Mouse (Mus musculus) liver, adult 2 months (tissue): ENCODE measurements around the gene Patz1. TPM values are rescaled to one million over a fixed set of nuclear protein-coding genes. Genes with fewer than 3 reads are reported as not detected.

Source experiments
- DNase-seq: peaks from one replicate; pipeline ENCODE4 v3.0.0-alpha.2; 2011; ENCODE audit warnings: low read depth, low spot score; ENCODE audit errors: extremely low read depth
- H3K27ac ChIP-seq: fragments of 200-500 bp; replicated peaks from 2 replicates; pipeline ENCODE4 v1.5.1; 2012; ENCODE audit warnings: low read depth, mild to moderate bottlenecking, control low read depth, inconsistent platforms, low read length; ENCODE audit not compliant: insufficient read depth
- H3K27me3 ChIP-seq: fragments of 200-500 bp; 2 replicates; pipeline ENCODE4 v1.6.1; 2012; ENCODE audit warnings: mild to moderate bottlenecking, moderate library complexity, low read length, inconsistent platforms; ENCODE audit not compliant: control insufficient read depth, insufficient read depth
- H3K36me3 ChIP-seq: fragments of 200-500 bp; 2 replicates; pipeline ENCODE4 v1.6.1; 2012; ENCODE audit warnings: low read length, inconsistent platforms; ENCODE audit not compliant: control insufficient read depth, insufficient read depth
- H3K4me1 ChIP-seq: fragments of 200-500 bp; 2 replicates; pipeline ENCODE4 v1.6.1; 2011; ENCODE audit warnings: low read length; ENCODE audit not compliant: control insufficient read depth, insufficient read depth
- H3K4me3 ChIP-seq: fragments of 200-500 bp; 2 replicates; pipeline ENCODE4 v1.5.1; 2011; ENCODE audit warnings: low read depth, mild to moderate bottlenecking, control low read depth, low read length, moderate library complexity; ENCODE audit not compliant: insufficient read depth
- H3K79me2 ChIP-seq: fragments of 200-500 bp; 2 replicates; pipeline ENCODE4 v1.6.1; 2012; ENCODE audit warnings: inconsistent platforms, mild to moderate bottlenecking, low read length, moderate library complexity; ENCODE audit not compliant: control insufficient read depth, insufficient read depth
- H3K9ac ChIP-seq: fragments of 200-500 bp; 2 replicates; pipeline ENCODE4 v1.6.1; 2012; ENCODE audit warnings: low read depth, mild to moderate bottlenecking, control low read depth, inconsistent platforms, low read length
- CTCF ChIP-seq: fragments of 200-500 bp; IDR thresholded peaks from 2 replicates; pipeline ENCODE4 v1.5.1; 2011; ENCODE audit warnings: low read depth, low read length, control low read depth
- POLR2A ChIP-seq: fragments of 200-500 bp; IDR thresholded peaks from 2 replicates; pipeline ENCODE4 v1.6.1; 2011; ENCODE audit warnings: low read length, control low read depth; ENCODE audit not compliant: insufficient read depth; ENCODE audit errors: extremely low read depth
- WGBS: fragments of 180-500 bp; shearing (Covaris S2); methylation state at CpG from one replicate; pipeline ENCODE4 v1.1.7; 2018; 5-methylcytosine and 5-hydroxymethylcytosine counted together
- polyA plus RNA-seq: library from polyadenylated mRNA; depleted of rRNA; stranded (reverse); fragments of >200 nt; gene quantifications from 2 replicates; pipeline ENCODE4 v1.2.3, GENCODE M21; 2012
- total RNA-seq: library from RNA; depleted of rRNA; stranded (reverse); fragments of >200 nt; gene quantifications from 2 replicates; pipeline ENCODE4 v1.2.3, GENCODE M21; 2014

Patz1 gene
- total and polyA plus RNA-seq, 2 experiments: 4.2 to 6.0 TPM

GRCm38 (mm10) chr11:3293361-3293760, 4.7 kb downstream of the Patz1 start:
- DNase-seq: no peak
- 89% methylated on average over 4 of the region's 4 CpGs for WGBS
- no peak overlapping the region for H3K4me3 ChIP-seq
- H3K79me2 ChIP-seq: peaks cover 3% of the 10 kb centered on the region; the same call in 1 of the 2 replicates
- no peak overlapping the region for H3K27ac ChIP-seq
- H3K36me3 ChIP-seq: no peaks in the 10 kb centered on the region; the same call in 1 of the 2 replicates
- peaks cover 2% of the 10 kb centered on the region for H3K4me1 ChIP-seq
- no peak for TF ChIP-seq POLR2A
- no peak for TF ChIP-seq CTCF
- H3K27me3 ChIP-seq: no peaks in the 10 kb centered on the region
- H3K9ac ChIP-seq: no peak overlapping the region

DNA sequence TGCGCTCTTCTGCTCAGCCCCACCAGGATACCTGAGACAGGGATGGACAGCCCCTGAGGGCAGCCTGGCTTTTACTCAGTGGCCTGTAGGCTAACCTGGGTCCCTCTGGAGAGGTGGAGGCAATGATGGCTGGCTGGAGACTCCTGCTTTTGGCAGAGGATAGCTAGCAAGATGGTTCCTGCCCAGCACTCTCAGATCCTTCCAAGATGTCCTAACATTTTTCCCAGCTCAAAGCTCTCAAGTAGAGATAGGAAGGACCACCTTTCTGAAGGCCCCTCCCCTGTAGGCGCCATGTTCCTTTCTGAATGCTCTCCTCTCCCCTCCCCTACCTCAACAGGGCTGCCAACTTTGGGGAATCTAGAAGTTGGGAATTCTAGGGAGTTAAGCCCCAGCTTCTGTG, 6.0 kb downstream of the Patz1 start:
- WGBS: 96% methylated on average over 2 of the region's 2 CpGs
- no peak for DNase-seq
- peaks cover 3% of the 10 kb centered on the region; the same call in 1 of the 2 replicates for H3K79me2 ChIP-seq
- H3K9ac ChIP-seq: no peak overlapping the region
- TF ChIP-seq CTCF (no peak), POLR2A (no peak)
- H3K4me3 ChIP-seq: no peak overlapping the region
- H3K27me3 ChIP-seq: no peaks in the 10 kb centered on the region
- peaks cover 2% of the 10 kb centered on the region; the same call in 1 of the 2 replicates for H3K4me1 ChIP-seq
- H3K27ac ChIP-seq: no peak overlapping the region
- no peaks in the 10 kb centered on the region; the same call in 1 of the 2 replicates for H3K36me3 ChIP-seq

DNA sequence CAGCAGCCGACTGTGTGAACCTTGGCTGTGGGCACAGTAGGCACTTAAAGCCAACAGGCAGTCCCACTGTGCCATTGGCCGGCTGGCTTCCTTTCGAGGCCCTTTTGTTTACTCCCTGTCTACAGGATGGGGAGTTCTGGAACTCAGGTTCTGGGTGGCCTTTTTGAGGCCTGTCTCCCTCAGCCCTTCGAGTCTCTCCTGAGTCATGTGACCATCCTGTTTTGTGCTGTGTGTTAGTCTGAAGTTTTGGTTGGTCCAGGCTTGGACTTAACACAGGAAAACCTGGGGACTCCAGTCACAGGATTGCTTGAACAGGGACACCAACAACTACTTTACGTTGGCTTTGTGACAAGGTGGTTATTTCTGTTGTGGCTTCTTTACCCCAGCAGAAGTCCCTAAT, 7.4 kb downstream of the Patz1 start:
- H3K36me3 ChIP-seq: peaks cover 3% of the 10 kb centered on the region; the same call in 1 of the 2 replicates
- WGBS: 66% methylated on average over 5 of the region's 5 CpGs
- no peaks in the 10 kb centered on the region for H3K27me3 ChIP-seq
- no peak overlapping the region for H3K4me3 ChIP-seq
- H3K9ac ChIP-seq: no peak overlapping the region
- no peaks in the 10 kb centered on the region for H3K4me1 ChIP-seq
- no peak for TF ChIP-seq POLR2A
- no peak for TF ChIP-seq CTCF
- peaks cover 3% of the 10 kb centered on the region; the same call in 1 of the 2 replicates for H3K79me2 ChIP-seq
- DNase-seq: no peak
- no peak overlapping the region for H3K27ac ChIP-seq

DNA sequence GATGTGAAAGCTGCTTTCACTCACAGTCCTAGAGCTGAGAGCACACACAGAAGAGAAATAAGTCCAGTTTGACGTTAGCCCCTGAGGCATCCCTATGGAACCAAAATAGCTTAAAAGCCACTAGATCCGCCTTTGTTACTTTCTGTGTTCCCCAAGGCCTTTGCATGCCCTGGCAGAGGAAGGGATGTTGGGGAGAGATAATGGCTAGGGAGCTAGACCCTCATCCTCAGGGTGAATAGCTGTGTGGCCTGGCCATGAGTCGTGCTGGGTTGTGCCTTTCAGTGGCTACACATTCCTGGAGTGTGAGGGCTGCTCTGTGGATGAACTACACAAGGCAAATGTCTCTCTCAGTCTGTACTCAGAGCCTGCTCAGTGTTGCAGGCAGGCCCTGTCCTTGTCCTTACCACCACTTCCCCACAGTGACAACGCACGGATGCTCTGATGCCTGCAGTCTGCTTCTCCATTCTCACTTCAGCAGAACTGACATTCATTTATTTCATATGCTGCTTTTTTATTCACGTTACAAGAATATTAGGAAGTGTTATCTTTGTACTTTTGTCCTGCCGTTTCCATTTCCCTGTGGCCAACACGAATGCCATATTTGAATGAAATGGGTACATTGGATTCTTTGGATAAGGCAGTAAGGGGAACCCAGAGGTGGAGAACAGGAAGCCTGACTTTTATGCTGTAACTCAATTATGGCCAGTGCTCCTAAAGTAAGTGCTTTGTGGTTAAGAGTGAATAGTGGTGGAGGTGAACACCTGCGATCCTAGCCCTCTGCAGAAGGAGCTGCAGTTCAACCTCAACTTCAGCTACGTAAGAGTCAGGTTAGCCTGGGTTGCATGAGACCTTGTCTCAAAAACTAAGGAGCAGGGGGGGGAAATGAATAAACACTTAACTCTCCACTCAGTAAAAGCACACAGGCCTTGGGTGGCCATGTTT, 9.5 kb downstream of the Patz1 start:
- no peak for DNase-seq
- no peaks in the 10 kb centered on the region for H3K27me3 ChIP-seq
- H3K9ac ChIP-seq: no peak overlapping the region
- peaks cover 3% of the 10 kb centered on the region; the same call in 1 of the 2 replicates for H3K36me3 ChIP-seq
- no peak overlapping the region for H3K27ac ChIP-seq
- H3K4me1 ChIP-seq: no peaks in the 10 kb centered on the region
- TF ChIP-seq CTCF (no peak), POLR2A (no peak)
- no peak overlapping the region for H3K4me3 ChIP-seq
- no peaks in the 10 kb centered on the region for H3K79me2 ChIP-seq
- 90% methylated on average over 10 of the region's 10 CpGs for WGBS

DNA sequence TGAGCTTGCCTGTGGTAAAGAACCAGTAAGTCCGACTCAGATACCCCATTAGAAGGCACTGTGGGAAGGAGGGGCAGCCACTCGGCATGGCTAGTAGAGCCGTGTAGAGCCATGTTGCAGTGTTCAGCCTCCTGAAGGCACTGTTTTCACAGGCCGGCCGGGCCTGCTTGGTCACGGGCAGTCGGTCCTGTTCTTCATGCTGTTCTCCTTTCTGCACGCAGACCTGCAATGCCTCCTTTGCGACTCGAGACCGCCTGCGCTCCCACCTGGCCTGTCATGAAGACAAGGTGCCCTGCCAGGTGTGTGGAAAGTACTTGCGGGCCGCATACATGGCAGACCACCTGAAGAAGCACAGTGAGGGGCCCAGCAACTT, 10.1 kb downstream of the Patz1 start:
- Histone ChIP-seq H3K79me2 (no peaks in the 10 kb centered on the region), H3K36me3 (peaks cover 3% of the 10 kb centered on the region; the same call in 1 of the 2 replicates), H3K27ac (no peak overlapping the region), H3K27me3 (no peaks in the 10 kb centered on the region), H3K4me1 (no peaks in the 10 kb centered on the region), H3K4me3 (no peak overlapping the region), H3K9ac (no peak overlapping the region)
- 94% methylated on average over 14 of the region's 14 CpGs for WGBS
- DNase-seq: no peak
- TF ChIP-seq POLR2A: no peak
- no peak for TF ChIP-seq CTCF

DNA sequence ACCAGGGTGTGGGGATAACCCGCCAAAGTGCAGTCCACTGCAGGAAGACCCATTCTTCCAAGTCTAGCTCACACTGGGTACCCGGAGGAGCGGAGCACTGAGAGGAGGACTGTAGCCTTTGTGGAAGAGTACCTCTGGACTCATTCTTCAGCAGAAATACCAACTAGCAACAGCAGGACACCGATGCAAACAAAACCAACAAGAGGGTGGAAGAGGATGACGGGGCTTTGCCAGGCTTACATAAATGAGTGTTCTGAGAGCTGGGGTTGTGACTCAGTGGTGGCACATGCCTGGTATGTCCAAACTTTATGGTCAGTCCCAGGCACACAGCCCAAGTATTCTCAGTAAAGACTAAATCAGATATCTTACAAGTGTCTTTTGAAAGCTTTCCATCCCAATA, 12.4 kb downstream of the Patz1 start:
- Histone ChIP-seq H3K4me3 (no peak overlapping the region), H3K36me3 (peaks cover 3% of the 10 kb centered on the region; the same call in 1 of the 2 replicates), H3K27ac (no peak overlapping the region), H3K9ac (no peak overlapping the region), H3K79me2 (no peaks in the 10 kb centered on the region), H3K4me1 (no peaks in the 10 kb centered on the region), H3K27me3 (no peaks in the 10 kb centered on the region)
- DNase-seq: no peak
- no peak for TF ChIP-seq POLR2A
- TF ChIP-seq CTCF: no peak
- 96% methylated on average over 5 of the region's 5 CpGs for WGBS
